Mouse (Mus musculus): ENCODE data around the gene Lonp2. TPM values are rescaled to one million over a fixed set of nuclear protein-coding genes. Genes with fewer than 3 reads are reported as not detected.

Lonp2 gene
- total RNA-seq, 2 experiments from 2014 or later = 8.3 to 15.8 TPM

Other genes starting within 250 kb of the Lonp2 start
- not detected in 2 replicates for gene Abcc12, start 43.4 kb upstream of the Lonp2 start, total RNA-seq (2015; ENCODE audit: low replicate concordance)
- gene Abcc12, start 43.4 kb upstream of the Lonp2 start, total RNA-seq (2017; ENCODE audit: low replicate concordance) = not detected in 2 replicates
- not detected in 2 replicates for gene Gm10638, start 121.7 kb downstream of the Lonp2 start, total RNA-seq (2015; ENCODE audit: low replicate concordance)
- gene Gm10638, start 121.7 kb downstream of the Lonp2 start, total RNA-seq (2017; ENCODE audit: low replicate concordance) = not detected in 2 replicates
- 21.1 and 34.4 TPM in 2 replicates for gene Siah1a, start 121.9 kb downstream of the Lonp2 start, total RNA-seq (2015; ENCODE audit: low replicate concordance)
- gene Siah1a, start 121.9 kb downstream of the Lonp2 start, total RNA-seq (2017; ENCODE audit: low replicate concordance) = 32.7 and 42.7 TPM in 2 replicates